Mouse (Mus musculus) colon, adult 2 months (tissue): Measurements from ENCODE around the gene Rbm18. TPM values are rescaled to one million over a fixed set of nuclear protein-coding genes. Genes with fewer than 3 reads are reported as not detected.

Experiments used
- polyA plus RNA-seq: library from polyadenylated mRNA; depleted of rRNA; stranded (reverse); fragments of >200 nt; gene quantifications from 2 replicates; pipeline ENCODE4 v1.2.3, GENCODE M21; 2012; rRNA removed

Gene Rbm18
- polyA plus RNA-seq = 5.8 and 6.3 TPM in 2 replicates

GRCm38 (mm10) chr2:36136300-36136941 is at the start of gene Rbm18, which contains the start of gene Mrrf:
TSS of gene Rbm18 (minus strand) at chr2:36136773.
TSS of gene Mrrf (plus strand) at chr2:36136389.

GRCm38 (mm10) chr2:36104956-36105741 is 31.4 kb downstream of the Rbm18 start, which contains the start of gene Lhx6:
TSS of gene Lhx6 (minus strand) at chr2:36105408.

Other genes starting within 250 kb of the Rbm18 start
- 2.4 and 2.8 TPM in 2 replicates for gene Ttll11, start 156.9 kb downstream of the Rbm18 start, polyA plus RNA-seq
- gene Ndufa8, start 87.4 kb downstream of the Rbm18 start, polyA plus RNA-seq = 76.9 and 80.2 TPM in 2 replicates
- gene Morn5, start 87.3 kb downstream of the Rbm18 start, polyA plus RNA-seq = not detected in 2 replicates
- gene Lhx6, start 31.4 kb downstream of the Rbm18 start, polyA plus RNA-seq = 0.40 and 1.1 TPM in 2 replicates
- 11.8 and 20.3 TPM in 2 replicates for gene Mrrf, start 384 bp downstream of the Rbm18 start, polyA plus RNA-seq
- gene Ptgs1, start 93.7 kb upstream of the Rbm18 start, polyA plus RNA-seq = 36.4 and 46.0 TPM in 2 replicates
- gene Olfr338, start 236.7 kb upstream of the Rbm18 start, polyA plus RNA-seq = not detected in 2 replicates